Mouse (Mus musculus) kidney, adult 2 months (tissue): ENCODE results near the gene Ski.

Experiments used
- CTCF ChIP-seq: fragments of 200-500 bp; conservative IDR thresholded peaks from 2 replicates; pipeline ENCODE4 v1.5.1; 2011; ENCODE audit warnings: low read depth, mild to moderate bottlenecking, control low read depth, low read length, moderate library complexity, mixed read lengths; ENCODE audit not compliant: insufficient read depth, insufficient read length
- POLR2A ChIP-seq: fragments of 200-500 bp; IDR thresholded peaks from one replicate; pipeline ENCODE4 v1.6.1; 2011; ENCODE audit warnings: low read depth, low read length, control low read depth

DNA sequence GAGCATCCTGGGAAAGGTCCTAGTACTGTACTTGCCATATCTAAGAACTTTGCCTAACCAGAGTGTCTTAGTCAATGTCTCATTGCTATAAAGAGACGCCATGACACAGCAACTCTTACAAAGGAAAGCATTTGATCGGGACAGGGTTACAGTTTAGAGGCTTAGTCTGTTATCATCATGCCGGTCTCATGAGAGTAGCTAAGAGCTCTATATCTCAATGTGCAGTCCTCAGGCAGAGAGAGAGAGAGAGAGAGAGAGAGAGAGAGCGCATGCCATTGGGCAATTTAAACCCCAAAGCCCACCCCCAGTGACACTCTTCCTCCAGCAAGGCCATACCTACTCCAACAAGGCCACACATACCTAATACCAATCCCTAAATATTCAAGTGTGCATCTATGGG, 114.5 kb downstream of the Ski start:
- no peak for TF ChIP-seq POLR2A
- no peak for TF ChIP-seq CTCF
